Mouse (Mus musculus): Measurements from ENCODE around the gene Dld.

DNA sequence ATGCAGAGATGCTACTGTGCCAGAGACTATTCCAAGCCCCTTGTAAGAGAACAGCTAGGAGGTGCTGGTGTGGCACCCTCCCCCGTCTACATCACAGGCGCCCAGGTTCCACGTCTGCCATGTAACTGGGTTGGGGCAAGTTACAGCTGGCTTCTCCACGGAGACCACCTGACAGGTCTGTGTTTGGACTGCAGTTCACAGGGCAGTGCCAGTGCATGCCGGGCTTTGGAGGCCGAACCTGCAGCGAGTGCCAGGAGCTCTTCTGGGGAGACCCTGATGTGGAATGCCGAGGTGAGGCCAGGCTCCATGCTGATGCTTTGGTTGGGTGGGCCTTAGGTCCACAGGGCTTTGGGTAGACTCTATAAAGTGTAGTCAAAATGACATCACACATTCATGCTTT is 43.5 kb downstream of the Dld start:
- no peak for TF ChIP-seq CTCF (IDR thresholded peaks at IDR 0.05; ENCODE audit: low read depth)
- TF ChIP-seq EP300 (optimal IDR thresholded peaks at IDR 0.05): no peak
